Mouse (Mus musculus): ENCODE data around the gene Syn3. TPM values are rescaled to one million over a fixed set of nuclear protein-coding genes. Genes with fewer than 3 reads are reported as not detected.

Syn3 gene
- total RNA-seq, 1 experiment = 1.5 TPM

- H3K4me3 ChIP-seq (ENCODE audit: insufficient read depth in 1 of 2, low read depth in 1 of 2, low read length in 2 of 2, poor library complexity in 1 of 2, severe bottlenecking in 1 of 2) = no peak overlapping the region
- DNase-seq (ENCODE audit: low read depth, low spot score) = no peak
- TF ChIP-seq ZNF384 (IDR thresholded peaks at IDR 0.05; ENCODE audit: low read depth, low read length) (no peak), MAFK (IDR thresholded peaks at IDR 0.05; ENCODE audit: insufficient read depth, low read depth, low read length) (no peak), ZC3H11A (IDR thresholded peaks at IDR 0.05; ENCODE audit: borderline replicate concordance, low read depth, low read length) (no peak), CHD2 (IDR thresholded peaks at IDR 0.05; ENCODE audit: low read depth, low read length) (no peak), HCFC1 (IDR thresholded peaks at IDR 0.05; ENCODE audit: borderline replicate concordance, insufficient read depth, low read length) (no peak)
- in situ Hi-C loops (cut with MboI; ENCODE audit: low sequenced_read_pairs in 2 of 2, unreplicated experiment in 2 of 2) = no loop called here
- no peaks in the 10 kb centered on the region for H3K9me3 ChIP-seq (ENCODE audit: control insufficient read depth, insufficient read depth, low read depth, low read length)
- H3K36me3 ChIP-seq (ENCODE audit: control insufficient read depth, insufficient read depth, low read length, poor library complexity, severe bottlenecking) = no peaks in the 10 kb centered on the region
- H3K4me1 ChIP-seq (ENCODE audit: control insufficient read depth in 2 of 2, insufficient read depth in 2 of 2, low read length in 2 of 2, poor library complexity in 1 of 2) = no peaks in the 10 kb centered on the region
- H3K9ac ChIP-seq (ENCODE audit: insufficient read depth, low read depth, low read length, poor library complexity, severe bottlenecking) = no peak overlapping the region
- H3K27ac ChIP-seq (ENCODE audit: insufficient read depth, low read depth, low read length, poor library complexity, severe bottlenecking) = no peak overlapping the region
Observed at GRCm38 (mm10) chr10:86168084-86168483, 330.6 kb downstream of the Syn3 start.

GRCm38 (mm10) chr10:86166854-86167268 lies 331.8 kb downstream of the Syn3 start:
- Histone ChIP-seq H3K36me3 (ENCODE audit: control insufficient read depth, insufficient read depth, low read length, poor library complexity, severe bottlenecking) (no peaks in the 10 kb centered on the region), H3K9me3 (ENCODE audit: control insufficient read depth, insufficient read depth, low read depth, low read length) (no peaks in the 10 kb centered on the region), H3K4me1 (ENCODE audit: control insufficient read depth in 2 of 2, insufficient read depth in 2 of 2, low read length in 2 of 2, poor library complexity in 1 of 2) (no peaks in the 10 kb centered on the region), H3K9ac (ENCODE audit: insufficient read depth, low read depth, low read length, poor library complexity, severe bottlenecking) (no peak overlapping the region), H3K27ac (ENCODE audit: insufficient read depth, low read depth, low read length, poor library complexity, severe bottlenecking) (no peak overlapping the region), H3K4me3 (ENCODE audit: insufficient read depth in 1 of 2, low read depth in 1 of 2, low read length in 2 of 2, poor library complexity in 1 of 2, severe bottlenecking in 1 of 2) (no peak overlapping the region)
- in situ Hi-C loops (cut with MboI; ENCODE audit: low sequenced_read_pairs in 2 of 2, unreplicated experiment in 2 of 2) = no loop called here
- TF ChIP-seq HCFC1 (IDR thresholded peaks at IDR 0.05; ENCODE audit: borderline replicate concordance, insufficient read depth, low read length) (no peak), CHD2 (IDR thresholded peaks at IDR 0.05; ENCODE audit: low read depth, low read length) (no peak), MAFK (IDR thresholded peaks at IDR 0.05; ENCODE audit: insufficient read depth, low read depth, low read length) (no peak), ZNF384 (IDR thresholded peaks at IDR 0.05; ENCODE audit: low read depth, low read length) (no peak), ZC3H11A (IDR thresholded peaks at IDR 0.05; ENCODE audit: borderline replicate concordance, low read depth, low read length) (no peak)
- no peak for DNase-seq (ENCODE audit: low read depth, low spot score)

DNA sequence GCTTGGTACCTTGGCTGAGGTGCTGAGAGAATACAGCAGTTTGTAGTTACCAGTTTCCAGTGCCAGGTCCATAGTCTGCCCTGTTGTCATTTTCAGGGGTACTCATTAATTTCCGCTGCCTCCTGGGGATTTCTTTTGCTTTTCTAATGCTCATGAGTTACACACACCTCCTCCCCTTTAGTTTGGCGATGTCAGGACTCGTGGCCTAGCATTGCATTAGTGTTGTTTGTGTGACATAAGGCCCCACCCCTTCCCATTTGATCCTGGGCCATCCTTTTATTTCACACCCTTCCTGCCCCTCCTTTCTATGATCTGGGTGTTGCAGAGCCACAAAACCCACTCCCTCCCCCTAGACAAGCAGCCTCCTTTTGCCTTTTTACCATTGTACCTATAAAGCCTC lies 334.6 kb downstream of the Syn3 start:
- no peak for DNase-seq (ENCODE audit: low read depth, low spot score)
- Histone ChIP-seq H3K9me3 (ENCODE audit: control insufficient read depth, insufficient read depth, low read depth, low read length) (no peaks in the 10 kb centered on the region), H3K9ac (ENCODE audit: insufficient read depth, low read depth, low read length, poor library complexity, severe bottlenecking) (no peak overlapping the region), H3K4me1 (ENCODE audit: control insufficient read depth in 2 of 2, insufficient read depth in 2 of 2, low read length in 2 of 2, poor library complexity in 1 of 2) (no peaks in the 10 kb centered on the region), H3K27ac (ENCODE audit: insufficient read depth, low read depth, low read length, poor library complexity, severe bottlenecking) (no peak overlapping the region), H3K4me3 (ENCODE audit: insufficient read depth in 1 of 2, low read depth in 1 of 2, low read length in 2 of 2, poor library complexity in 1 of 2, severe bottlenecking in 1 of 2) (no peak overlapping the region), H3K36me3 (ENCODE audit: control insufficient read depth, insufficient read depth, low read length, poor library complexity, severe bottlenecking) (no peaks in the 10 kb centered on the region)
- in situ Hi-C loops (cut with MboI; ENCODE audit: low sequenced_read_pairs in 2 of 2, unreplicated experiment in 2 of 2) = no loop called here
- TF ChIP-seq ZC3H11A (IDR thresholded peaks at IDR 0.05; ENCODE audit: borderline replicate concordance, low read depth, low read length) (no peak), HCFC1 (IDR thresholded peaks at IDR 0.05; ENCODE audit: borderline replicate concordance, insufficient read depth, low read length) (no peak), MAFK (IDR thresholded peaks at IDR 0.05; ENCODE audit: insufficient read depth, low read depth, low read length) (no peak), ZNF384 (IDR thresholded peaks at IDR 0.05; ENCODE audit: low read depth, low read length) (no peak), CHD2 (IDR thresholded peaks at IDR 0.05; ENCODE audit: low read depth, low read length) (no peak)

- Histone ChIP-seq H3K9ac (ENCODE audit: insufficient read depth, low read depth, low read length, poor library complexity, severe bottlenecking) (no peak overlapping the region), H3K4me1 (ENCODE audit: control insufficient read depth in 2 of 2, insufficient read depth in 2 of 2, low read length in 2 of 2, poor library complexity in 1 of 2) (no peaks in the 10 kb centered on the region), H3K27ac (ENCODE audit: insufficient read depth, low read depth, low read length, poor library complexity, severe bottlenecking) (no peak overlapping the region), H3K36me3 (ENCODE audit: control insufficient read depth, insufficient read depth, low read length, poor library complexity, severe bottlenecking) (no peaks in the 10 kb centered on the region), H3K9me3 (ENCODE audit: control insufficient read depth, insufficient read depth, low read depth, low read length) (no peaks in the 10 kb centered on the region), H3K4me3 (ENCODE audit: insufficient read depth in 1 of 2, low read depth in 1 of 2, low read length in 2 of 2, poor library complexity in 1 of 2, severe bottlenecking in 1 of 2) (no peak overlapping the region)
- TF ChIP-seq CHD2 (IDR thresholded peaks at IDR 0.05; ENCODE audit: low read depth, low read length) = no peak
- TF ChIP-seq ZC3H11A (IDR thresholded peaks at IDR 0.05; ENCODE audit: borderline replicate concordance, low read depth, low read length) = no peak
- no peak for TF ChIP-seq HCFC1 (IDR thresholded peaks at IDR 0.05; ENCODE audit: borderline replicate concordance, insufficient read depth, low read length)
- TF ChIP-seq MAFK (IDR thresholded peaks at IDR 0.05; ENCODE audit: insufficient read depth, low read depth, low read length) = no peak
- TF ChIP-seq ZNF384 (IDR thresholded peaks at IDR 0.05; ENCODE audit: low read depth, low read length) = no peak
- in situ Hi-C loops (cut with MboI; ENCODE audit: low sequenced_read_pairs in 2 of 2, unreplicated experiment in 2 of 2) = no loop called here
- no peak for DNase-seq (ENCODE audit: low read depth, low spot score)
Observed at GRCm38 (mm10) chr10:86161783-86162271, 336.9 kb downstream of the Syn3 start.
